Mouse (Mus musculus): ENCODE data around the gene Vipr1.
"Not testable (repeated sequence)": the region's sequence is repeated elsewhere in the genome, so short reads cannot be mapped to it uniquely, and the experiment has no call there.

Vipr1 gene

DNA sequence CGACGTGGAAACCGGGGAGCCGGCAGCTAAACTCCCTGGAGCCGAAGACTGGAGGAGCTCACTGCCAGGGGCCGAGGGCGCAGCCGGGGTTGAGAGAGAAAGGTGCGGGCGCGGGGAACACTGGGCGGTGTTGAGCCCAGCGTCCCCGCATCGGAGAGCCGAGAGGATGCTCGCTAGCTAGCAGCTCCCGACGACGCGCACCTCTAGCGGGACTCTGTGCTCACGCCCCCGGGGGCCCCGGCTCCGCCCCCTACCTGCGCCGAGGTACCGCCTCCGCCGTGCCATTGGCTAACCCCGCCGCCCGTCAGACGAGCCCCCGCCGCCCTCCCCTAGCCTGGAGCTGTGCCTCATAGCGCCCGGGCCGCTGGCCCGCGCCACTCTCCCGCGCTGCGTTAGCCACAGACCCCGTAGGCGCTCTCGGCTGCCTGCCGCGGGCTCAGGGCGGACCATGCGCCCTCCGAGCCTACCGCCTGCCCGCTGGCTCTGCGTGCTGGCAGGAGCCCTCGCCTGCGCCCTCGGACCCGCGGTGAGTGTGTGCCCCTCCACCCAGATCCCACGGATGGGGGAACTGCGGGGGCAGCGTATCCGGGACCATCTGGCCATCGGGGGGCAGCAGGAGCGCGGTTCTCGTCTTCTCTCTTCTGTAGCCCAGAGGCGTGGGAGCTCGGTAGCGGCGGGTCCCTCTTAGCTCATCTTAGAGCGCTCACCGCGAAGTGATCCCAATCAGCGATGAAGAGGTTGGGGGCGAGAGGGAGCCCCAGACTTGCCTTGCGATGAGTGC, at the start of gene Vipr1:
Gene Vipr1 (plus strand): TSS at position 316 of the 781 bp plus-strand sequence.
- peak; percentile 43 to 76 for DNase-seq (ENCODE audit: low spot score in 2 of 2)

DNA sequence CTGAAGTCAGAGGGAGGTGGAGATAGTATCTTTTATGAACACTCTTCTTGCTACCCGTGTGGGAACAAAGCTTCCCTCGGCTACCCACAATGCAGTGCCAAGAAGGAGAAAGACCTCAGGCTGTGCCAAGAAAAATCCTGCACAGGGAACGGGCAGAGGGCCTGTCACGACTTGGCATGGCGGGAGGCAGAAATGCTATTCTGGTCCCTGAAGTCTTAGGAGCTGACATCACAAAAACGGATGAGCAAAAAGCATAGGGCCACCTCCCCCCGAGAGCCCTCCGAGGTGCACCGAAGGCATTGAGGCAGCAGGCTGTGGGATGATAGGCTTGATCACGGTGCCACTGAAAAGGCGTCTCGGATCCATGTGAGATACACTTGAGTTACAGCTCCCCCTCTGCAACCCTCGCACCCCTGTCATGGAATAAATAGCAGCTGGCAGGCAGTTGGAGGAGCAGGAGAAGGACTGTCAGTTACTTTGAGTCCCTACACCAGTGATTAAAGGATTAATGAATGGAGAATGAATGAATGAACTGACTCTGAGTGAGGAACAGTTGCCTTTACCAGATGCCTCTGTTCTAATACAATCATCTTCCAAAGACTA, 49.5 kb upstream of the Vipr1 start:
- DNase-seq (ENCODE audit: low spot score in 2 of 2), result no peak

DNA sequence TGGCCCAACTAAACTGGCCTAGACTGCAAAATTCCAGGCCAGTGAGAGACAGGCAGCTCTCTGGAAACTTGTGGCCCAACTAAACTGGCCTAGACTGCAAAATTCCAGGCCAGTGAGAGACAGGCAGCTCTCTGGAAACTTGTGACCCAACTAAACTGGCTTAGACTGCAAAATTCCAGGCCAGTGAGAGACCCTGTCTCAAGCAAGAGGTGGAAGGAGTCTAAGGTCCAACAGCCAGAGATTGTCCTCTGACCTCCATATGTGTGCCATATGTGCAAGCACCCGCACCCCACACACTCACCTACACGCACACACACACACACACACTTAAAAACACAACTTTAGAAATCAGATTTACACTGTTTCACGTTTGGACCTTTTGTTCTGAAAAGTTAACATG, 48.7 kb upstream of the Vipr1 start:
- DNase-seq (ENCODE audit: low spot score in 2 of 2), result not testable (repeated sequence)

DNA sequence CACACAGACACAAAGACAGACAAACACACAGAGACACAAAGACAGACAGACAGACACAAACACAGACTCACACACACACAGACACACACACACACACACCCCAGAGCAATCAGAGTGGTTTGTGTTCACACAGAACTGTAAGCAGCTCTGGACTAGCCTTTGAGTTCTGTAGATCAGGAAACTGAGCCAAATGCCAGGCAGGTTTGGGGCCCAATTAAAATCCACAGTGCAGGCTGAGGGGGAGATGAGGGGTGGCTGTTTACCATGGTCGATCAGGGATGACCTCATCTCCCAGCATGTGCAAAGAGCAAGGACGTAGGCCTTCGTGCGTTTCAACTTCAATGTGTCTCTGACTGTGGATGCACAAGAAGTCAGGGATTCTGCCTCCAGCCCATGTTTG, 47.7 kb upstream of the Vipr1 start:
- DNase-seq (ENCODE audit: low spot score in 2 of 2), result no peak

DNA sequence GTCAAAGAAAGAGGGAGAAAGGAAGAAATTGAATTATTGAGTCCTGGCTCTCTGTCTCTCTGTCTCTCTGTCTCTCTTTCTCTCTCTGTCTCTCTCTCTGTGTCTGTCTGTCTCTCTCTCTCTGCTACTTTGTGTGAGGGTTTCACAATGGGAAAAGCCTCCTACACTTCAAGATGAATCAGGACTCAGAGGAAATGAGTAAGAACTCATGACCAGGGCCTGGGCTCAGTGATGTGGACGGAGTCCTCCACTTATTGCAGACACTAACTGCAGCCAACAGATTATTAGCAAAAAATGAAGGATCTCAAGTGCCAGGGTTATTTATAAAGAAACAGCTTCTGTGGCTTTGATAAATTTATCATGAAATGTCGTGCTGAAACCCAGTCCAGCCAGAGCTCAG, 44.4 kb upstream of the Vipr1 start:
- DNase-seq (ENCODE audit: low spot score in 2 of 2), result no peak

DNA sequence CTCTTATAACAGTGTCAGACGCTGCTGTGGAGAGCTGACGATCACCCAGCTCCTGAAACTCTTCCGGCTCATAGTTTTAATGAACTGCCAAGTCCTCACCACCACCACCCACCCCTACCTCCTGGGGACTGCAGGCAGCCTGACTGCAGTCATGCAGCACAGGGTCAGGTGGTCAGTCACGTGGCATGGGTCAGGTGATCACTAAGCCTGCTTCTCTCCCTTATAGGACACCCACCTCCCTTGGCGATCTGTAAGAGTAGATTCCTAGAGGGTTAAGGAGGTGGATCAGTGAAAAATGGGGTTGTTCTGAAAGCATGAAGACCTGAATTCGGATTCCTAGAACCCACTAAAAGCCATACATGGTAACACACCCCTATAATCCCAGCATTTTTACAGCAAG, 43.0 kb upstream of the Vipr1 start:
- no peak for DNase-seq (ENCODE audit: low spot score in 2 of 2)

DNA sequence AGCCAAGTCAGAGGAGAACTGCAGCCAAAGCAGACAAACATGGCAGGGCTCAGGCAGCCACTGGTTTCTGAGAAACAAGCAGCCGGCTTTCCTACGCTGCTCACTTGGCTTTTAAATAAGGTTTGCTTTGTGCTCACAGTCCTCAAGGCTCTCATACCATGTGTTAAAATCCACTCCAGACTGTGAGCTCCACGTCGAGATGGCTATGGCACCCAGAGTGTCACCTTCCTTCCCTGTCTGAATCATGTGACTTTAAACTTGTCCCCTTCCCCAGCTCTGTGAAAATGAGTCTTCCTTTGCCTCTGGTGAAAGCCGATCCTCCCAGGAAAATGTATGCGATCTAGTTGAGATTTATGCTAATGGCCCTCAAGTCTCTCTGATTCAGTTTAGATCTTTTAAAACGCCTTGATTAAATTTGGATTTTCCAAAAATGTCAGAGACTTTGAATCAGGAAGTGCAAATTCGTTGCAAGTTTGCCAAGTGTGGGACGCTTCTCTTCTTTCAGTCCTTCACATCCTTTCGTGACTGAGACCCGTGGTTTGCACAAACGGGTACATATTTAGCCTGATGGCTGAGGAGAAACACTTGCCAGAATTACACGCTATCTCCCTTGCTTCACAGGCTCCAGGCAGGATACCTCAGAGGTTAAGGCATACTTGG, 42.2 kb upstream of the Vipr1 start:
- DNase-seq (ENCODE audit: low spot score in 2 of 2), result no peak

DNA sequence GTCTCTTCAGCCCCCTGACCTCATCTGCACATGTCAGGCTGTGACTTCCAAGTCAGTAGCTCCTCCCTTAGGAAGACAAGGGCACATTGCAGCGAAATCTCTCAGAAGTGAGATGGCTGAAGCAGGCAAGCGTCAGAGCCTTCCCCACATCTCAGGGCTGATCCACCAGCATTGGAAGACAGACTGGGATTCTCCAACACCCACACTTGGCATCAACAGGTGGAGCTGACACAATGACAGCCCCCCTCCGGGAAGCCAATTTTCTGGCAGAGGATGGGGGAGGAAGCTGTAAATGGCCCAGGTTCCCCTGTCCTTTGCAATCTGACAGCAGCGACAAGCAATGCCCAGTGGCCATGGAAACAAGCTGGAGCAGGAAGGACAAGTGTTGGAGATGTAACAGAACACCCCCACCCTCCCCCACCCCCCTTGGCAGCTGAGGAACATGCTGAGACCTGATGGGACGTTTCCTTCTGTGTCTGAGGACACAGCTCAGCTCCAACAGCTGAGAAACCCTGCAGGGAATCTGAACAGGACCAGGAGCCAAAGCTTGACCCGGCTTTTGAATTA, 41.6 kb upstream of the Vipr1 start:
- DNase-seq (ENCODE audit: low spot score in 2 of 2), result peak in 1 of 2 experiments; percentile 32

DNA sequence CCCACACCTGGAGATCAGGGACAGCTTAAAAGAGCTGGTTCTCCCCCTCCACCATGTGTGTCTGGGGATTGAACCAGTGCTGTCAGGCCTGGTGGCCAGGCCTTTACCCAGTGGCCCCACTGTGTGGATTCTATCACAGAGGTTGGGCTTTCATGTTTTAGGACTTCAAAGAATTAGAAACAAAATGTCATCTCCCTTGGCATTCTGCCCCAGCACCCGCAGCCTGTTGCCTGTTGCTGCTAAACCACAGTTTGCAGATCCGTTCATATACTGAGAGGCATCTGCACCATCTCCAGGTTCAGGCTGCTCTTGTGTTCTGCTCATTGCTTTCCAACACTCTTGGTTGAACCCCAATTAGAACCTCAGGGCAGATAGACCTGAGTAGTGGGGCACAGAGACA, 40.1 kb upstream of the Vipr1 start:
- no peak for DNase-seq (ENCODE audit: low spot score in 2 of 2)

DNA sequence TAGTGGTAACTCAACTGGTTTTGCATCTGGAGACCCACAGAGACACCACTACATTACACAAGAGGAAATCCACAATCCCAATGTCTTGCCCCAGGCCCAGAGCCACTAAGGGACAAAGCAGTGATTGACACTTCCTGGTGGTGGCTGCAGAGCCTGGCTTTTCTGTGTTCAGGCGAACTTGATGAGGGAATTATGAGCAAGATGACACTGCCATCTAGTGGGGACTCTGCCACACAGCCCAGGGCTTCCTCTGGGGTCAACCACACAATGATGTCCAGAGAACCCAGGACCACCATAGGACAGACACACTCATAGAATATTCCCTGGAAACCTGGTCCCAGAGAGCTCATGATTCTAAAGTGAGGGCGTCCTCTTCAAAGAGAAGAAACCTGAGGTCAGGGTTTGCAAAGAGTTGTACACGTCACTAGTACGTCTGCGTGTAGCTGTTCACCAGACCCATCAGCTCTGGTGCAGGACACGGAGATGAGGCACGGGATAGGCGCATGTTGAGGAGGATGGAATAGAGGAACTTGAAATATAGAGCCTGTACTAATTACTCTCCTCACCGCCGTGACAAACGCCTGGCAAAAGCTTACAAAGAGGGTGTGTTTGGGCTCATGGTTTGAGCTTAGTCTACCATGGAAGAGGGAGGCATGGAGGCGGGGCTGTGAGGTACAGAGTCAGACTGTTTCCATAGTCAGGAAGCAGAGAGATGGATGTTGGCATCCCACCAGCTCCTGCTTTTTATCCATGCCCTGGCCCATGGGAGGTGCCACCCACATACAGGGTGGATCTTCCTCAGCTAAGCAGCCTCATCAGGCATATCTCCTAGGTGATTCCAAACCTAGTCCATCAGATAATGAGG, 36.9 kb upstream of the Vipr1 start:
- peak; percentile 49 to 85 for DNase-seq (ENCODE audit: low spot score in 2 of 2)

DNA sequence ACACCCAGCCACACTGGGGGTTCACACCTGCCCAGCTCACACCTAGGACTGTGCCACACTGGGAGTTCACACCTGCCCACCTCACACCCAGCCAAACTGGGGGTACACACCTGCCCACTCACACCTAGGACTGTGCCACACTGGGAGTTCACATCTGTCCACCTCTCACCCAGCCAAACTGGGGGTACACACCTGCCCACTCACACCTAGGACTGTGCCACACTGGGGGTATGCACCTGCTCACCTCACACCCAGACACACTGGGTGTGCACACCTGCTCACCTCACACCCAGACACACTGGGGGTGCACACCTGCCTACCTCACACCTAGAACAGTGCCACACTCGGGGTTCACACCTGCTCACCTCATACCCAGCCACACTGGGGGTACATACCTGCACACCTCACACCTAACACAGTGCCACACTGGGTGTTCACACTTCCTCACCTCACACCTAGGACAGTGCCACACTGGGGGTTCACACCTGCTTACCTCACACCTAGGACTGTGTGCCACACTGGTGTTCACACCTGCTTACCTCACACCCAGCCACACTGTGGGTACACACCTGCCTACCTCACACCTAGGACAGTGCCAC, 35.9 kb upstream of the Vipr1 start:
- DNase-seq (ENCODE audit: low spot score in 2 of 2), result no peak

DNA sequence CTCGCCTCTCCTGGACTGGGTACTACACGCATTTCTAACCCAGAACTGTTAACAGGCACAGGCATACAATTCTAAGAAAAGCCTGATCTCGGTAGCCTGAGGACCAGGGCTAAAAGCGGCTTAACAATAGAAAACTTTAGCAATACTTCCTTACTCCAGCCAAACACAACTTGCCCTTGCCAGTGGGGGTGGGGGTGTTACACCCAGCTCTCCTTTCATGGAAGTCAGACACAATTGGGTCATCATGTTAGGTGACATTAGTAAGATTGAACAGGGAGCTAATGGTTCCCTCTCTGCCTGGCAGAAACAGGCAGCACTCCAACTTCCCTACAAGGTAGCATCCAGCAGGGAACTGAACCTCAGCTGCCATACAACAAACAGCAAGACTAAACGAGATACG, 33.1 kb upstream of the Vipr1 start:
- DNase-seq (ENCODE audit: low spot score in 2 of 2), result no peak

DNA sequence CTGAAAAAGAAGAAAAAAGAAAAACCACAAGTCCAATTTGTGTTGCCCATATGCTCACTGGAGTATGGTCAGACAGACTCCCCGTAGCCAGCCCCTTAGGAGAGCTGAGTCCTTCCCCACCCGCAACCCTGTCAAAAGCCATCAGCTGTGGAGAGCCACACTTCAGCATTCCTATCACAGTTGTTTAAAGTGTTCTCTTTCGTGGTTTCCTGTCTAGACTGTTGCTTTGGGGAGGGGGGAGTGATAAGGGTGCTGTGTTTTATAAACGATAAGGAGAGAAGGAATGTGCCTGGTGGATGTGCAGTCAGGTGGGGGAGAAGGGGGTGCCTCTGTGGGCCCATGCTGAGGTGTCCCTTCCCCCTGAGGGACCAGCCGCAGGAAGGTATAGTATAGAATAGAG, 29.3 kb upstream of the Vipr1 start:
- no peak for DNase-seq (ENCODE audit: low spot score in 2 of 2)

DNA sequence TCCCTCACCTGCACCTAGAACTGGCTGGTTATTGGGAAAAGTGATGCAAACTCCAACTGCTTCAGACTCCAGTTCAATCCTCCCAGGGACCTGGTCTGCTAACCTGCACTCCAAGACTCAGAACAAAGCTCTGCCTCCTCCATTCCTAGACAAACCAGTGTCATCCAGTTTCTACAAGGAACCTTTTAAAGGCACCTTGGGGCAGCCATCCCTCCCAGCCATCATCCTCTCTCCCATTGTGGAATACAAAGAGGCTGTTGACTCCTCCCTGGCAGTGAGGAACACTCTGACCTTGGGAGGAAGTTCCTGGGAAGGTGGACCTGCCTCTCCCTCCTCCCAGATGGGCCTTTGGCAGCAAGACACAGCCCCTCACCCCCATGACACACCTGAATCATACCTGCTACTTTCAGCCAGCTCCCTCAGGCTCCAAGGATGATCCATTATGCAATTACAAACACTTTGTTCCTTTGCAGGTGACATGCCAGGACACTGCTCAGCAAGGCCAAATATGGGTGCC, 28.2 kb upstream of the Vipr1 start:
- no peak for DNase-seq (ENCODE audit: low spot score in 2 of 2)

DNA sequence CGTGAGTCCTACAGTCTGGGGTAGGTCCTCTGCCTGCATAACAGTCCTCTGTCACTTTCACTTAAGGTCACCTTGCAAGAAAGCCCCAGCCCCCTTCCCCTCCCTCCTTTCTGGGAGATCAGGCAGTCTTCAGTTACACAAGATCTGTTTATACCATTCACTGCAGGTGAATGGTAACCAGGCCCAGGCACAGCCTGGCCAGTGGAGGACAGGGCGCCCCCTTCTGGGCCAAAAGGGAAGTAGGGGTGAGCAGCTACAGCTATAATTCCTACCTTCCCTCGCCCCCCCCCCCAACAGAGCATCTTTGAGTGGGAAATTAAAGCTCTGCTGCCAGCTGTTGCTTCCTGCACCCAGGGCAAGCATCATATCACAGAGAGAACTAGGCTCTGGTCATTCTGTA, 26.0 kb upstream of the Vipr1 start:
- peak in 1 of 2 experiments; percentile 32 for DNase-seq (ENCODE audit: low spot score in 2 of 2)

DNA sequence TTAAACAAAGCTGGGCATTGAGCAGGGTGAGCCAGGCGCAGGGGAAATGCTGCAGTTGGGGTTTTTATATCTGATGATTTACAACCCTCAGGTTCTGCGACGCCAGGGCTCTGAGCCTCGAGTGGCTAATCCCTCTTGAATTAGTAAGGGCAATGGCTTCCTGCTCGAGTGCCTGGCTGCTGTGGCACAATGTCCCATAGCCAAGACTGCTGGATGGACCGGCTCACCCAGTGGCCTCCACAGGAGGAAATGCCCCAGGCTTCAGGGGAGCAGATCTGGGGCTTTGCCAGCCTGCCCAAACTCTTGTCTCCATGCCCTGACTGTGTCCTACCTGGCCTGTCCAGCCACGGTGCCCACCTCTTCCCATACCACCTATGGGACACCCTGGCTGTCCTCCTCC, 23.1 kb upstream of the Vipr1 start:
- no peak for DNase-seq (ENCODE audit: low spot score in 2 of 2)

DNA sequence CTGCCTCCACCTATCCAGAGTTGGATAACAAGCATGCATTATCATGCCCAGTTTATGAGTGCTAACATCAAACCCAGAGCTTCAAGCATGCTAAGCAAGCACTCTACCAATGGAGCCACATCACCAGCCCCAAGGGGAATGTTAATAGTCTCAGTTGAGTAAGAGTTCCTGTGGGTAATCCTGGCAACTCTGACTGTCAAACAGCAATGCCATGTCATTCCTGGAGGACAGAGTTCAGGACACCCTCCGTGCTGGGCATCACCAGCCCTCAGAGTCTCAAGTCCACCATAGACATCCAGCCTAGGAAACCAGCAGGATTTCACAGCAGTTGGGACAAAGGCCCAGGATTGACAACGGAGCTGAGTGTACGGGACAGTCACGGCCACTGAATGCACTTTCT, 19.3 kb upstream of the Vipr1 start:
- DNase-seq (ENCODE audit: low spot score in 2 of 2), result no peak

DNA sequence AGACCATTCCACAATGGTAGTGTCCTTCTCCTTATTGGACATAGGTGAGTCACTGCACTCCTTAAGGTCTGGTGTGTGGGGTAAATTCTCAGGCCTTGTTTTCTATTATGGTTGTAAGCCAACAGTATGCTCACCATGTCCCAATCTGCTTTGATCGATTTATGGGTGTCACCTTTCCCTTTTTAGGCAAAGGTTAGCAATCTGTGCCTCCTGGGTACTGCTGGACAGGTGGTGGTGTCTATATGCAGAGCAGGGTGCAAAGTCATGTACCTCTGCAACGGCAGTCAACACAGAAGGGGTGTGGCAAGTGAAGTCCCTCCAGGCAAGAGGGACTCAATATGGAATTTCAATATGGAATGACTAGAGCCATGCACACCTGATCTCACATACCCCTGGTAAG, 17.6 kb upstream of the Vipr1 start:
- DNase-seq (ENCODE audit: low spot score in 2 of 2), result no peak

DNA sequence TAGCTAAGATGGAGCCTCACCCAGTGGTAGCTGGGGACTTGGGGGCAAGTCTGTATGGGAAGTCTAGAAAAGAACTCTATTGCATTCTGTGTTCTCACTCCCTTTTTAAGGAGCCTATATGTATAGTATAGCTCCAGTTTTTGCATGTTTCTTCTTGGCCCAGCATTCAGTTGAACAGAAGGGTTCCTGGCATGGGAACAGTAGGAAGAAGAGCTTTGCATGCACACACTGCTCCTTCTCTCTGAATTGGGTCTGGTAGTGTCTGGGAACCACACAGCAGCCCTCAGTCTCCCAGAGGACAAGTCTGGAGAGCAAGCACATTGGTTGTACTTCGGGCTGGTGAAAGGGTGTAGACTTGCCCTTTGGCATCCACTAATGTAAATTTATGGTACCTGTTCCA, 11.9 kb upstream of the Vipr1 start:
- peak in 1 of 2 experiments; percentile 4 for DNase-seq (ENCODE audit: low spot score in 2 of 2)

DNA sequence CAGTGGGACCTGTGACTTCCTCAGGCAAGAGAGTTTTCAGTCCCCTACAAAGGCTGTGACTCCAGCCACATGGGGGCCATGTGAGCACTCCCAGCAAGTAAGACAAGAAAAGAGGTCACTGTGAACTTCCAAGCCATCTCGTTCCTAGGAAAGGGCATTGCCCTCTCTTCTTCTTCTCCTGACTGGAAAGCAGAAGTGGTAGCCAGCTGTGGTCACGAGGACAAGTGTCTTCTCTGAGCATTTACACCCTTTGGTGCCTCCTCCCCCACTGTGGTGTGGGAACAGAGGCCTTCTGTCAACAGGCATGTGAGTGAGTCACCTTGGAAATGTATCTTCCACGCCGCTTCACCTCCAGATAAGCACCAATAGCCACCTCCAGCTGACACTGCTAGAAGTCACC, 10.6 kb upstream of the Vipr1 start:
- DNase-seq (ENCODE audit: low spot score in 2 of 2), result peak in 1 of 2 experiments; percentile 19

DNA sequence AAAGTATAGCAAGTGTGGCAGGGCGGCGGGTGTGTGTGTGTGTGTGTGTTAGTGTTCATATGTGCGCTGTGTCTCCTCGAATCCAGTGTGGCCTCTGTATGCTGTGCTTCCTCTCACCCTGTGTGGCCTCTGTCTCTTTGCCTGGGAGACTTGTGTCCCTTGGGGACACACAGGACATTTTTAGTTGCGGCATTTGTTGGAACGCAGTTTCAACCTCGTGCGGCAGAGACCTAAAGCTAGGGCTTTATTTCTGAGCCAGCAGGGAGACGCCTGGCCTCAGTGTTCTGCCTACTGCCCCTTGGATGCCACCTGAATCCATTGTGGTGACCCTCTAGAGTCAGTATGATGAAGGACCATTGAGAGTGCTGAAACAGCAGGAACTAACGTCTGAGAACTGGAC, 9.6 kb upstream of the Vipr1 start:
- DNase-seq (ENCODE audit: low spot score in 2 of 2), result peak in 1 of 2 experiments; percentile 14

Data from cerebellum, postnatal 4 days (tissue).